Mouse (Mus musculus) hindbrain, embryonic 16.5 days (tissue): Measurements from ENCODE around the gene Il12rb1. TPM values are rescaled to one million over a fixed set of nuclear protein-coding genes. Genes with fewer than 3 reads are reported as not detected.

Experiments
- ATAC-seq: fragments of 200-750 bp; cut with Nextera tagmentation; 2 replicates; pipeline ENCODE4 v1.8.0; 2017; ENCODE audit warnings: moderate TSS enrichment, moderate library complexity
- H3K27ac ChIP-seq: fragments of 300-500 bp; sonication (generic); 2 replicates; pipeline ENCODE4 v1.5.1; 2014; ENCODE audit warnings: low read depth, mild to moderate bottlenecking, control low read depth, low read length, moderate library complexity
- H3K27me3 ChIP-seq: fragments of 300-500 bp; sonication (generic); replicated peaks from 2 replicates; pipeline ENCODE4 v1.6.1; 2014; ENCODE audit warnings: low read length; ENCODE audit not compliant: control insufficient read depth, insufficient read depth
- H3K36me3 ChIP-seq: fragments of 300-500 bp; sonication (generic); 2 replicates; pipeline ENCODE4 v1.6.1; 2014; ENCODE audit warnings: mild to moderate bottlenecking, low read length, moderate library complexity, mixed read lengths; ENCODE audit not compliant: control insufficient read depth, insufficient read depth
- H3K4me1 ChIP-seq: fragments of 300-500 bp; sonication (generic); 2 replicates; pipeline ENCODE4 v1.6.1; 2014; ENCODE audit warnings: low read depth, low read length; ENCODE audit not compliant: control insufficient read depth, insufficient read depth
- H3K4me2 ChIP-seq: fragments of 300-500 bp; sonication (generic); 2 replicates; pipeline ENCODE4 v1.6.1; 2014; ENCODE audit warnings: mild to moderate bottlenecking, low read length, control low read depth, moderate library complexity
- H3K4me3 ChIP-seq: fragments of 300-500 bp; sonication (generic); 2 replicates; pipeline ENCODE4 v1.5.1; 2014; ENCODE audit warnings: mild to moderate bottlenecking, low read length, control low read depth, moderate library complexity
- H3K9ac ChIP-seq: fragments of 300-500 bp; sonication (generic); 2 replicates; pipeline ENCODE4 v1.6.1; 2014; ENCODE audit warnings: low read depth, mild to moderate bottlenecking, control low read depth, low read length, moderate library complexity
- H3K9me3 ChIP-seq: fragments of 300-500 bp; sonication (generic); 2 replicates; pipeline ENCODE4 v1.6.1; 2014; ENCODE audit warnings: mild to moderate bottlenecking, low read length, moderate library complexity; ENCODE audit not compliant: control insufficient read depth
- WGBS: fragments of 180-500 bp; shearing (Covaris S2); extraction: QIAGEN DNeasy Blood & Tissue Kit; methylation state at CpG from one replicate; pipeline ENCODE4 v1.1.7; 2014; 5-methylcytosine and 5-hydroxymethylcytosine counted together
- polyA plus RNA-seq: library from polyadenylated mRNA; unstranded; fragments of >200 nt; fragmentation: Nextera tagmentation; extraction: Ambion mirVana; gene quantifications from 2 replicates; pipeline ENCODE4 v1.2.1, GENCODE M21; 2015

Il12rb1 gene
- polyA plus RNA-seq, 1 experiment from 2014 or later, result 0.14 TPM

DNA sequence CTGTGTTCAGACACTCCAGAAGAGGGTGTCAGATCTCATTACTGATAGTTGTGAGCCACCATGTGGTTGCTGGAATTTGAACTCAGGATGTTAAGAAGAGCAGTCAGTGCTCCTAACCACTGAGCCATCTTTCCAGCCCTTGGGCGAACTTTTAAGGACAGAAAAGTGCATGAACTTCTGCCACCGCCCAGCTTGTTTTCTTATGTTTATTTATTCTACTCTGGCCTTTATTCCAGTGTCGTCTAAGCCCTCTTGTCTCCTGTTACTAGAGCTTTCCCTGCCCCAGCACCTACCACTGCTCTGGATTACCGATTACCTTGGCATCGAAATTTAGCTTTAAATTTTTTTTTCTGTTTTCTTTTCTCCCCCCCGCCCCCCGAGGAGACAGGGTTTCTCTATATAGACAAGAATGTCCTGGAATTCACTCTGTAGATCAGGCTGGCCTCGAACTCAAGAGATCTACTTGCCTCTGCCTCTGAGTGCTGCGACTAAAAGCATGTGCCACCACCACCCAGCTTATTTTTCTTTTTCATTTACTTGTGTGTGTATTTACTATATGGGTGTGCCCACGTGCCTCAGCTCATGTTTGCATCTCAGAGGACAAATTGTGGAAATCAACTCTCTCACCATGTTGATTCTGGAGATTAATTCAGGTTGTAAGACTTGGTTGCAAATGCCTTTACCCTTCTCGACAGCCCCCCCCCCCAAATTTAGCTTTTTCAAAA is 5.3 kb upstream of the Il12rb1 start:
- ATAC-seq, result no peak
- no peaks in the 10 kb centered on the region for H3K36me3 ChIP-seq
- H3K27me3 ChIP-seq, result peaks cover 34% of the 10 kb centered on the region
- H3K4me1 ChIP-seq, result peaks cover 18% of the 10 kb centered on the region
- no peak overlapping the region for H3K4me2 ChIP-seq
- no peak overlapping the region for H3K4me3 ChIP-seq
- no peak overlapping the region for H3K27ac ChIP-seq
- no peaks in the 10 kb centered on the region; the same call in 1 of the 2 replicates for H3K9me3 ChIP-seq
- 74% methylated on average over 11 of the region's 11 CpGs for WGBS
- H3K9ac ChIP-seq, result no peak overlapping the region

DNA sequence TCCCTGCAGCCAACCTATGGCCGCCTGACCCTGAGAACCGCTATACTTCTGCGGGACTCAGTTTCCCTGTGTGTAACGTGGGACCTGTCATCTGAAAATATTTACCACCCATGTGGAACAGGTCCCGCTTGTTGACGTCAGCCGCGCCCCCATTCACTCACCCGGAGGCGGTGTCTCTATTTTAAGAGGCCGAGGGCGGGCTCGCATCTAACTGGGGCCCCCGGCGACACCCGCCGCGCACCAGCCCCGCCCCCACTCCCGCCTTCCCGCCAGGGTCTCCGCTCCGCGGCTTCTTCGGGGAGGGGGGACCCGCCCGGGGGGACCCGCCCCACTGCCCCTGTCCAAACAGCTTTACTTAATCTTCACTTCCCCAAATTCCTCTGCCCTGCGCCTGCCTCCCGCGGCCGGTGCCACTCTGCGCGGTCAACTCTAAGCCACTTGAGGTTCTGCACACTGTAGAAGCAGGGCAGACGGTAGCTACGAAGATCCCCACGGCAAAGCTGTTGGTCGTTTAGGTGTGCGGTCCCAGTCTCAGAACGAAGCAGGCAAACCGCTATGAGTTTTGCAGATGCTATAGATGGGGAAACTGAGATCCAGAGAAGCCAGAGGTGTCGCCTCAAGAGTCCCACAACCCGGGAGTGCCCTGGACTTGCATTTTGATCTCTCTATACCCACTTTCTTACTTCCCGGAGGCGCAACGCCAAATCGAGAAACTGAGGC is 4.3 kb upstream of the Il12rb1 start:
- ATAC-seq, result no peak
- peak overlapping the region; percentile 87 for H3K4me2 ChIP-seq
- H3K9me3 ChIP-seq, result no peaks in the 10 kb centered on the region; the same call in 1 of the 2 replicates
- peak overlapping the region; percentile 57 for H3K4me3 ChIP-seq
- H3K9ac ChIP-seq, result peak overlapping the region; percentile 42
- no peak overlapping the region for H3K27ac ChIP-seq
- WGBS, result 2% methylated on average over 46 of the region's 47 CpGs
- H3K27me3 ChIP-seq, result peaks cover 34% of the 10 kb centered on the region
- H3K4me1 ChIP-seq, result peaks cover 12% of the 10 kb centered on the region
- no peaks in the 10 kb centered on the region for H3K36me3 ChIP-seq

DNA sequence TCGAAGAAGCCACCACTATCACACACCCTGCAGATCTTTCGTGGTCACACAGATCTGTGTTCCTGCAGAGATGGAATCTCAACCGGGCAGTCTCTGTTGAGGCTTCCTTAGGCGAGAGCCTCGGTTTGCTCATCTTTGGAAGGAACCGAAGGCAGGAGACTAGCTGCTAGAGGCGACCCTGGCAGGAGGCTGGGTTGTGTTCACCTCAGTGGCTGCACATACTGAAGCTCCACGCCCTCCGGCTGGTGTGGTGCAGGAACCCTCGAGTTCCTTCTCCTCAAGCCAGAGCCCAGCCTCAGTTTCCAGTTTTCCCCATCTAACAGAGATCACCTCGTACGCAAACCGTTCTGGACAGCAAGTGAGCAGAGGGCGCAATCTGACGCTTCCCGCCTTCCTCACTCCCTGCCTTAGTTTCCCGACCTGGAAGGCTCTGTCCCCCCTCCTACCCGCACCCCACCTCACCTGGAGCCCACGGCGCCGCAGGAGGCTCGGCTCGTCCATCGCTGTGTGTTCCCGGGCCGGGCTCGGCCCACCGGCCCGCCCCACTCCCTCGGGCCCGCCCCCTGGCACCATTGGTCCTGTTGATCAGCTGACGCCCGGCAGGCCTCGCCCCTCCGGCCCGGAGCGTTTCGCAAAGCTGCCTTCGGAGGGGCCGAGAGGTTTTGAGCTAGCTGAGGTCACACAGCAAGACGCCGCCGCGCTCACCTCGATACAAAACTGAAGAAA is 3.6 kb upstream of the Il12rb1 start, which contains the start of gene Mast3:
TSS of gene Mast3 (minus strand) at position 574 of the 726 bp plus-strand sequence.
- Histone ChIP-seq H3K9me3 (no peaks in the 10 kb centered on the region; the same call in 1 of the 2 replicates), H3K27me3 (peaks cover 26% of the 10 kb centered on the region), H3K4me1 (peaks cover 12% of the 10 kb centered on the region), H3K27ac (no peak within 1 kb of the TSS), H3K4me2 (peak within 1 kb of the TSS; percentile 87), H3K9ac (peak within 1 kb of the TSS; percentile 63), H3K36me3 (no peaks in the 10 kb centered on the region), H3K4me3 (peak within 1 kb of the TSS; percentile 57)
- WGBS, result 1% methylated on average over 45 of the region's 45 CpGs
- peak; percentile 88 for ATAC-seq

DNA sequence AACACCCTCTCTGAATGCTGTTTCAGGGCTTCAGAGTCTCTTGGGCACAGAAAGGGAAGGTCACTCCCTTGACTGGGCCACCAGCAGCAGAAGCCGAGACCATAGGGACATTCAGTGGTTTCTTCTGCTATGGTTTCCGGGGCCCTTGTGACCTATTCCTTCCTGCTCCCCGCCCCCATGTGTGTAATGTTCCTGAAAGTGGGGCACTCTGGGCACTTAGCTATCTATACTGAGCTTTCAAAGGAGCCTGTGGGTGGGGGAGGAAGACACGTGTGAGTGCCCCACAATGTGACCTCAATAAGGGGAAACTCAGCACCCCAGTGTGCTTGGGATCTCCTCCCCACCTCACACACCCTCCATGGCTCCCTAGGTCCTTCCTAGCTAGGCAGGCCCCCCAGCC is 1.7 kb upstream of the Il12rb1 start:
- Histone ChIP-seq H3K4me1 (peaks cover 12% of the 10 kb centered on the region), H3K27me3 (peaks cover 23% of the 10 kb centered on the region), H3K36me3 (no peaks in the 10 kb centered on the region), H3K9ac (no peak overlapping the region), H3K4me2 (no peak overlapping the region), H3K9me3 (no peaks in the 10 kb centered on the region; the same call in 1 of the 2 replicates), H3K27ac (no peak overlapping the region), H3K4me3 (no peak overlapping the region)
- ATAC-seq, result no peak
- WGBS, result 85% methylated on average over 4 of the region's 4 CpGs

DNA sequence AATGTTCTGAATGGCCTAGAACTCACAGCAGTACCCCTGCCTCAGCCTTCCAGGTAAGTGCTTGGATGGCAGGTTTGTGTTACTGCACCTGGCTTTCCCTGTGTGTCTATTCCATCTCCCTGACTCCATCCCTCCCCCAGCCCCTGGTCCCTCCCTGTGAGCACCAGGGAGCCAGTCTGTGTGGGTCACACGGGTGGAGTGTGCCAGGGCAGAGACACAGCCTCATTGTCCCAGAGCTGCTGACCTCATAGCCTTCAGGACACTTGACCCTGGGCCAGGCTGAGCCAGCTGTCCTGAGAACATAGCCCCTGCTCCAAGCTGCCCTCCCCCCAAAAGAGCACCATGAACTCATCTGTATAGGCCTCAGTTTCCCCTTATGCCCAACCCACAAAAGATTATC is 945 bp upstream of the Il12rb1 start:
- H3K27me3 ChIP-seq, result peaks cover 21% of the 10 kb centered on the region

DNA sequence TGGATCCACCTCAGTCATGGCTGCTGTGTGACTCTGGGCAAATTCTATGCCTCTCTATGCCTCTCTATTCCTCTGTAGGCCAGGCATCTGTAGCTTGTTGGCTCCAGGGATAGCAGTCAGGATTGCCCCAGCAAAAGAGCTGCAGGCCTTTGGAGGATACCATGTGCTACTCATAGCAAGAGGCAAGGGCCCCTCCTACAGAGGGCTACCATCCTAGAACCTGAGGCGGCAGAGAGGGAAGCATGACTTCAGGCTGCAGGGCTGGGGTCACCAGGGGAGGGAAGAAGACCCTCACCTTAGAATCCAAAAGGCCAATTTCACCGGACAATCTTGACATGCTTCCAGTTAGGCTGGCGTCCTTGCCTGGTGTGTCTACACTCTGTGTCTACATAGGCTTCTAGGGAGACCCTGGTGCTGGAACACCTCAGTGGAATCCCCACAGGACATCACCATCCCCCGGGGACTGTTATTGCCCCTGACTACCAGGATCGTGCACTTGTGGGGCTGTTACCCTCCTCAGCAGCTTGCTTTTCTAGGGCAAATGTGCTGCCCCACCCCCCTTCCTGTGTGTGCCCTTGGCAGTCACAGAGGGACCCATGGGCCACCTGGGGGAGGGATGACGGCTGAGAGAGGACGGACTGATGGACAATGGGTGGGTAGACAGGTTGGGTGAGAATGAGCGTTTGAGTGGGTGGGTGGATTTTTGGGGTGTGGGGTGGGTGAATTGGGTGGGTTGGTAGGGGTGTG is 879 bp downstream of the Il12rb1 start:
- Histone ChIP-seq H3K4me1 (peaks cover 6% of the 10 kb centered on the region), H3K27ac (no peak overlapping the region), H3K36me3 (no peaks in the 10 kb centered on the region), H3K4me2 (no peak overlapping the region), H3K9ac (no peak overlapping the region), H3K4me3 (no peak overlapping the region), H3K27me3 (peaks cover 17% of the 10 kb centered on the region), H3K9me3 (no peaks in the 10 kb centered on the region)
- no peak for ATAC-seq
- WGBS, result 79% methylated on average over 8 of the region's 8 CpGs

More for the DNA sequence above, 945 bp upstream of the Il12rb1 start:
- no peaks in the 10 kb centered on the region for H3K36me3 ChIP-seq
- H3K9ac ChIP-seq, result no peak overlapping the region
- H3K4me2 ChIP-seq, result no peak overlapping the region
- H3K4me1 ChIP-seq, result peaks cover 12% of the 10 kb centered on the region
- WGBS, result 50% methylated on average over 1 of the region's 1 CpGs
- no peak for ATAC-seq
- no peaks in the 10 kb centered on the region; the same call in 1 of the 2 replicates for H3K9me3 ChIP-seq
- H3K4me3 ChIP-seq, result no peak overlapping the region
- no peak overlapping the region for H3K27ac ChIP-seq

DNA sequence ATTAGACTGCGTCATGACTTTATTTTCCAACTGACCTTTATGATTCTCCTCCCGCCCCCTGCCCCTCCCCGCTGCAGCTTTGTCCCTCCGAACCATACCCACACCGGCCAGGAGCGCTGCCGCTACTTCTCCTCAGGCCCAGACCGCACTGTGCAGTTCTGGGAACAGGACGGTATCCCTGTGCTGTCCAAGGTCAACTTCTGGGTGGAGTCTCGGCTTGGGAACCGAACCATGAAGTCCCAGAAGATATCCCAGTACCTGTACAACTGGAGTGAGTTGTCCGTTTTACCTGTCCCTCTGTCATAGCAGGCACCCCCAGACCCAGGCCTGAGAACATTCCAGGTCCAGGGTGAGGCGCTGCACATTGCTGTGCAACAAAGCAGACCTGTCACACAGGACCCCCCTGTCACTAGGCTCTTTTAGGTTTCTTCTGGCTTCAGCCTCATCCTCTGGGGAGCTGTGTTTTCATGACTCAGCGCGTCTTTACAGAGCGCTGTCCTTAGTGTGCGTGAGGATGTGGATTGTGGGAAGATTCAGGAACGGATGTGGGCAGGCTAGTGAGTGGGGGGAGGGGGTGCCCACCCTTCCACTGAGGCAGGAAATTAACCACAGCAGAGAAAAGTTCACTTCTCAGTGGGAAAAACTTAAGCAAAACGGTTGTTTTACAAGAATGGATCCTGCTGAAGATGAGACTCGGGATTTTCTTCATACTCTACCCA is 2.9 kb downstream of the Il12rb1 start:
- H3K9me3 ChIP-seq, result no peaks in the 10 kb centered on the region
- WGBS, result 80% methylated on average over 20 of the region's 20 CpGs
- H3K4me1 ChIP-seq, result no peaks in the 10 kb centered on the region
- no peak overlapping the region for H3K9ac ChIP-seq
- H3K27me3 ChIP-seq, result peaks cover 11% of the 10 kb centered on the region
- no peak overlapping the region for H3K4me2 ChIP-seq
- no peak overlapping the region for H3K4me3 ChIP-seq
- H3K27ac ChIP-seq, result no peak overlapping the region
- no peaks in the 10 kb centered on the region for H3K36me3 ChIP-seq
- ATAC-seq, result no peak

DNA sequence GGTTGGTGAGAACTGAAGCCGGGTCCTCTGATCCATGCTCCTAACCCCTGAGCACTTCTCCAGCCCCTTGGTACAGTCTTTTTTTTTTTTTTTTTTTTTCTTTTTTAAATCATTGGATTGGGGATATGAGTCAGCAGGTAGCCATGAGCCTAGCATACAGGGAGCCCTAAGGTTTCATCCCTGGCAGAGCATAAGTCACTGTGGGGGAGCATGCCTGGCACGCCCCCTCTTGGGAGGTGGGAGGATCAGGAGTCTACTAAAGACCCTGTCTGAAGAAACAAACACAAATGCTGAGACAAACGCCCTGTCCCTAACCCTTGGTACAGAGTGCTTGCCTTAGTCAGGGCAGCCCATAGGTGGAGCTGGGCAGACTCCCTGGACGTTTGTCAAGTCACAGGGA is 3.8 kb downstream of the Il12rb1 start:
- peaks cover 1% of the 10 kb centered on the region; the same call in 1 of the 2 replicates for H3K4me1 ChIP-seq
- WGBS, result 35% methylated on average over 4 of the region's 4 CpGs
- H3K36me3 ChIP-seq, result no peaks in the 10 kb centered on the region
- no peak overlapping the region for H3K4me3 ChIP-seq
- no peak overlapping the region for H3K4me2 ChIP-seq
- H3K9ac ChIP-seq, result no peak overlapping the region
- H3K9me3 ChIP-seq, result no peaks in the 10 kb centered on the region
- H3K27ac ChIP-seq, result no peak overlapping the region
- no peak for ATAC-seq
- peaks cover 17% of the 10 kb centered on the region for H3K27me3 ChIP-seq
